ENCODE assay signal across 8 mouse cellular contexts in the genomic region with DNA sequence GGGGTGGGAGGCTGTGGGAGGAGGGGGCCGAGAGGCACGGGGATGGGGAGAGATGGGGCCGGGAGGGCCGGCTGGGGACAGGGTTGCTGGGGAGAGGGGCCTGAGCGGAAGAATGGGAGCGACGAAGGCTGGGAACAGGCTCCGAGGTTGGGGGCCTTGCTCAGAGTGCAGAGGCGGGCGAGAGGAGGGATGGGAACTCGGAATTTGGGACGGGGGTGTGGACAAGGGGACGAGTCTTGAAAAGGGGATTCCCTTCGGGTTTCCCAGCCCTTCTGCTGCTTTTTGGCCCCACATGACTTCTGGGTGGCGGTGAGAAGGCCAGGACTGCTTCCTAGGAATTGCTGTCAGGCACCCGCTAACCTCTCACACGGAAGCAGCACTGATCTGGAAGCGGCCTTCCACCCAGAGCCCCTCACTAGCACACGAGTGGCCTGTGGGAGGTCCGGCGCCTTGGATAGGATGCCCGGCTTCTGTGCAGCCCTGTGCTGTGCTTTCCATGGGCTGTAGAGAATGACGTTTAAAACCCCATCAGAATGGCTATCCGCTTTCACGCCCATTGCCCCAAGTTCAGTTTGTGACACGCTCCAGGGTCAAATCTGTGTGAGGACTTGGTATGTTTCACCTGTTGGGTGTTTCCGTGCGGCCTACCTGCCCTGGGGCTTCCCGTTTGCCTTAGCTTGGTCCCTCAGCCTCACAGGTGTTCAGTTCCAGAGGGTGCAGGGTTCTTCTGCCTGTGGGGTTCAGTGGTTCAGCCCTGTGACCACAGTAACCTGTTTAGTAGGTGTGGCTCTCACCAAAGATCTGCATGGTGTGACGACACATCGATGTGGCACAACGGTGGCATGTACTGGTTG. TPM values are rescaled to one million over a fixed set of nuclear protein-coding genes. Genes with fewer than 3 reads are reported as not detected.
DNase-seq lines count a peak whose midpoint lies in the region; ATAC-seq and TF ChIP-seq lines count a peak whose summit lies in the region.

No protein-coding gene starts in this region.

- peak overlapping the region; percentile 92 for H3K4me2 ChIP-seq in hindbrain, embryonic 15.5 days
- H3K4me2 ChIP-seq in midbrain, embryonic 13.5 days (replicated peaks): peak overlapping the region; percentile 100

- peak overlapping the region; percentile 8; the same call in 1 of the 2 replicates for H3K27ac ChIP-seq in thymus, adult 2 months (ENCODE audit: control insufficient read depth, insufficient read depth, low read length)
- peak overlapping the region; percentile 95 for H3K27ac ChIP-seq in hindbrain, embryonic 15.5 days (replicated peaks)
- peak overlapping the region; percentile 91 for H3K27ac ChIP-seq in midbrain, embryonic 13.5 days

- no peak for TF ChIP-seq CTCF in thymus, adult 2 months (IDR thresholded peaks at IDR 0.05; ENCODE audit: borderline replicate concordance, control insufficient read depth, extremely low read depth, insufficient read depth, low read length, poor library complexity)

- peak; percentile 31 for DNase-seq in cerebellum, adult 8-10 months
- no peak for DNase-seq in cerebellum, adult 11-12 months
- DNase-seq in thymus, adult 2 months: no peak
- no peak for DNase-seq in thymus, postnatal 14 days
- DNase-seq in B cell, adult 2 months: no peak

- peak overlapping the region; percentile 62 for H3K4me3 ChIP-seq in thymus, adult 2 months (ENCODE audit: control insufficient read depth, insufficient read depth, low read length)
- H3K4me3 ChIP-seq in hindbrain, embryonic 15.5 days: peak overlapping the region; percentile 67
- H3K4me3 ChIP-seq in midbrain, embryonic 13.5 days (replicated peaks): peak overlapping the region; percentile 93

- WGBS in thymus, adult 2 months: 9% methylated on average over 32 of the region's 32 CpGs
- WGBS in hindbrain, embryonic 15.5 days: 17% methylated on average over 28 of the region's 32 CpGs
- WGBS in midbrain, embryonic 13.5 days: 17% methylated on average over 32 of the region's 32 CpGs

- TF ChIP-seq POLR2A in thymus, adult 2 months (IDR thresholded peaks at IDR 0.05; ENCODE audit: control insufficient read depth, extremely low read depth, insufficient read depth, low read length, poor library complexity): no peak

- H3K27me3 ChIP-seq in thymus, adult 2 months (ENCODE audit: control insufficient read depth, insufficient read depth, low read length): no peaks in the 10 kb centered on the region
- H3K27me3 ChIP-seq in hindbrain, embryonic 15.5 days: no peaks in the 10 kb centered on the region
- no peaks in the 10 kb centered on the region for H3K27me3 ChIP-seq in midbrain, embryonic 13.5 days

- peak overlapping the region; percentile 87 for H3K9ac ChIP-seq in hindbrain, embryonic 15.5 days
- peak overlapping the region; percentile 97 for H3K9ac ChIP-seq in midbrain, embryonic 13.5 days (replicated peaks)

- H3K4me1 ChIP-seq in thymus, adult 2 months (replicated peaks; ENCODE audit: control insufficient read depth, insufficient read depth, low read length): peaks cover 36% of the 10 kb centered on the region
- H3K4me1 ChIP-seq in hindbrain, embryonic 15.5 days (replicated peaks): peaks cover 56% of the 10 kb centered on the region
- H3K4me1 ChIP-seq in midbrain, embryonic 13.5 days (replicated peaks): peaks cover 56% of the 10 kb centered on the region

- no peaks in the 10 kb centered on the region for H3K9me3 ChIP-seq in hindbrain, embryonic 15.5 days
- H3K9me3 ChIP-seq in midbrain, embryonic 13.5 days: no peaks in the 10 kb centered on the region

- H3K36me3 ChIP-seq in thymus, adult 2 months (ENCODE audit: control insufficient read depth, insufficient read depth, low read length): no peaks in the 10 kb centered on the region; the same call in 1 of the 2 replicates
- H3K36me3 ChIP-seq in hindbrain, embryonic 15.5 days: peaks cover 12% of the 10 kb centered on the region; the same call in 1 of the 2 replicates
- H3K36me3 ChIP-seq in midbrain, embryonic 13.5 days: peaks cover 26% of the 10 kb centered on the region

- no peak for ATAC-seq in hindbrain, embryonic 15.5 days (ENCODE audit: low FRiP score, low read depth)
- ATAC-seq in midbrain, embryonic 13.5 days: no peak
- no peak for ATAC-seq in activated CD4-positive, CD25-positive, alpha-beta regulatory T cell, adult 4 months

RNA-seq across cellular contexts. Expression of a gene that starts 2.4 kb away (rescaled TPM):
- 316 and 350 TPM in 2 replicates for polyA plus RNA-seq in thymus, adult 2 months (2012; rRNA removed)
- 123 and 142 TPM in 2 replicates for polyA plus RNA-seq in hindbrain, embryonic 15.5 days (2015; fragmentation: Nextera tagmentation; extraction: Ambion mirVana)
- polyA plus RNA-seq in midbrain, embryonic 13.5 days (2015; fragmentation: Nextera tagmentation; extraction: Ambion mirVana): 86.0 and 100 TPM in 2 replicates
- 10 to 100 TPM; 16.9 to 18.4 TPM for polyA plus RNA-seq in activated CD4-positive, CD25-positive, alpha-beta regulatory T cell, adult 4 months (2017; shearing (Covaris generic))

RNA-seq across cellular contexts. Expression of a gene that starts 2.9 kb away (rescaled TPM):
- 140 and 175 TPM in 2 replicates for polyA plus RNA-seq in thymus, adult 2 months (2012; rRNA removed)
- 270 and 283 TPM in 2 replicates for polyA plus RNA-seq in hindbrain, embryonic 15.5 days (2015; fragmentation: Nextera tagmentation; extraction: Ambion mirVana)
- polyA plus RNA-seq in midbrain, embryonic 13.5 days (2015; fragmentation: Nextera tagmentation; extraction: Ambion mirVana): 324 and 337 TPM in 2 replicates
- 10 to 100 TPM; 49.0 to 56.9 TPM for polyA plus RNA-seq in activated CD4-positive, CD25-positive, alpha-beta regulatory T cell, adult 4 months (2017; shearing (Covaris generic))

RNA-seq across cellular contexts. Expression of a gene that starts 8.8 kb away (rescaled TPM):
- polyA plus RNA-seq in thymus, adult 2 months (2012; rRNA removed): 13.4 and 18.8 TPM in 2 replicates
- 1.8 TPM in 2 replicates for polyA plus RNA-seq in hindbrain, embryonic 15.5 days (2015; fragmentation: Nextera tagmentation; extraction: Ambion mirVana)
- polyA plus RNA-seq in midbrain, embryonic 13.5 days (2015; fragmentation: Nextera tagmentation; extraction: Ambion mirVana): 1.5 and 2.2 TPM in 2 replicates
- 1 to 10 TPM; 2.5 to 5.4 TPM for polyA plus RNA-seq in activated CD4-positive, CD25-positive, alpha-beta regulatory T cell, adult 4 months (2017; shearing (Covaris generic))

RNA-seq across cellular contexts. Expression of a gene that starts 9.4 kb away (rescaled TPM):
- polyA plus RNA-seq in thymus, adult 2 months (2012; rRNA removed): 13.0 and 16.0 TPM in 2 replicates
- polyA plus RNA-seq in hindbrain, embryonic 15.5 days (2015; fragmentation: Nextera tagmentation; extraction: Ambion mirVana): 10.1 and 12.8 TPM in 2 replicates
- 6.8 and 8.6 TPM in 2 replicates for polyA plus RNA-seq in midbrain, embryonic 13.5 days (2015; fragmentation: Nextera tagmentation; extraction: Ambion mirVana)
- 1 to 10 TPM; 1.3 to 1.9 TPM for polyA plus RNA-seq in activated CD4-positive, CD25-positive, alpha-beta regulatory T cell, adult 4 months (2017; shearing (Covaris generic))

RNA-seq across cellular contexts. Expression of a gene that starts 15.3 kb away (rescaled TPM):
- polyA plus RNA-seq in thymus, adult 2 months (2012; rRNA removed): 144 and 146 TPM in 2 replicates
- 8.9 TPM in 2 replicates for polyA plus RNA-seq in hindbrain, embryonic 15.5 days (2015; fragmentation: Nextera tagmentation; extraction: Ambion mirVana)
- polyA plus RNA-seq in midbrain, embryonic 13.5 days (2015; fragmentation: Nextera tagmentation; extraction: Ambion mirVana): 13.3 and 15.3 TPM in 2 replicates
- polyA plus RNA-seq in activated CD4-positive, CD25-positive, alpha-beta regulatory T cell, adult 4 months (2017; shearing (Covaris generic)): 10 to 100 TPM in 1 of 2 experiments, 1 to 10 TPM in 1; 8.5 to 10.2 TPM

Comparison
In these comparisons a context has a peak if more than half of its experiments do, and no peak if none do; other contexts are left out.
1. H3K27ac ChIP-seq: peak in every context shown above with its lines; median percentile 95 in hindbrain, embryonic 15.5 days; 91 in midbrain, embryonic 13.5 days; 8 in thymus, adult 2 months.